Mouse (Mus musculus) E14TG2a.4 (cell line): ENCODE results near the gene Tmem132b.

ENCODE experiments used
- CTCF ChIP-seq: conservative IDR thresholded peaks from 2 replicates; pipeline ENCODE4 v1.5.1; 2014; ENCODE audit warnings: low read length
- NANOG ChIP-seq: IDR thresholded peaks from 2 replicates; pipeline ENCODE4 v1.6.1; 2014; ENCODE audit warnings: borderline replicate concordance, low read length, mixed read lengths

DNA sequence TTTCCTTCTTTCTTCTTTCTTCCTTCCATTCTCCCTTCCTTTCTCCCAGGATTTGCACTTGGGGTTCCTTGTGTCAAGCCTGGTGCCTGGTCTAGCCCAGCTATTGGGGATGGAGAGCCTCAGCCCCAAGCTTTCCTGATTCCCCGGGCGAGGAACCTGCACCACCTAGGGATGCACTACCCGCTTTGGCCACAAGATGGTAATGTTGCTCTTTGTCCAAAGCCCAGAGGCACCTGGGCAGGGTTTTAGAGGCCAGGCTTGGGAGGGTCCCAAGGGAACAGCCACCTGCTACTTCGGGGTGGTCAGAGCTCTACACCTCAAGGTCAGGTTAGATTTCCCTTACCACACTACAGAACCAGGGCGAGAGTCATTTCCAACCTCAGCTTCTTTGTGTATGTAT lies 2.5 kb upstream of the Tmem132b start:
- TF ChIP-seq NANOG (no peak), CTCF (peak; percentile 99)
